Mouse (Mus musculus): ENCODE results near the gene Casp1. TPM values are rescaled to one million over a fixed set of nuclear protein-coding genes. Genes with fewer than 3 reads are reported as not detected.

Gene Casp1
- 0.51 and 0.68 TPM in 2 replicates for polyA plus RNA-seq (2015; fragmentation: Nextera tagmentation; extraction: Ambion mirVana)

DNA sequence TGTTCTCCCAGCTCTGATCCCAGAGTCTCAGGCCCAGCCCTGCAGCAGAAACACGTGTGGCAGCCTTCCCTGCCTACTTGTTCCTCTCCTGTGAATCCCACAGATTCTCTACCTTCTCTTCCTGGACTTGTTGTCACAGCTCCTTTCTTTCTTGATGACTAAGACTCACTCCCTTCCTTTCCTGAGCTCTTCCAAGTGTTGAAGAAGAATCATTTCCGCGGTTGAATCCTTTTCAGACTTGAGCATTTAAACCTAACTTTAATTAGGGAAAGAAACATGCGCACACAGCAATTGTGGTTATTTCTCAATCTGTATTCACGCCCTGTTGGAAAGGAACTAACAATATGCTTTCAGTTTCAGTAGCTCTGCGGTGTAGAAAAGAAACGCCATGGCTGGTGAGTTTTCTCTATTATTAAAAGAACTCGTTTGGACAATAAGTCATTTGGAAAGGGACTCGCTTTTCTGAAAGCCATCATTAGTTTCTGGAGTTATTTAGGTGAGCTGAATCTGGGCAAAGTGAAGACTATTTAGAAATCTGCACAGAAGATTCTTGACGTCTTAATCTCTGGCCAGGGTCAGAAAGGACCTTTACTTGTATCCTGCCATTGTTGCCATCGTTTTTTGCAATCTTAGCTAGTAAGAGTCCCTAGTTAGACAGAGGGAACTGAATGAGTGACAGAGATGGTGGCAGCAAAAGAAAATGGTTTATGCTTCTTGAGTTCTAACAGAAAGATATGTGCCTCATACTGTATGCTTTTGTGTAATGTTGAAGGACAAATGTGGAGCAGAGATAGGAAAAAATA lies at the start of gene Casp1:
Gene Casp1, plus strand, starts transcription at position 189 of the 803 bp plus-strand sequence.
- ATAC-seq, result no peak
- H3K27me3 ChIP-seq (ENCODE audit: control insufficient read depth, insufficient read depth, low read depth, low read length), result no peaks in the 10 kb centered on the region
- no peak within 1 kb of the TSS for H3K4me3 ChIP-seq (ENCODE audit: low read depth, low read length)
- H3K4me1 ChIP-seq (ENCODE audit: control insufficient read depth, insufficient read depth, low read length), result no peaks in the 10 kb centered on the region
- no peak within 1 kb of the TSS for H3K4me2 ChIP-seq (ENCODE audit: low read length)
- no peak within 1 kb of the TSS for H3K9ac ChIP-seq (ENCODE audit: low read depth, low read length)
- no peaks in the 10 kb centered on the region for H3K36me3 ChIP-seq (ENCODE audit: control insufficient read depth, insufficient read depth, low read length)
- H3K9me3 ChIP-seq (replicated peaks; ENCODE audit: control insufficient read depth, low read length, poor library complexity, severe bottlenecking), result no peaks in the 10 kb centered on the region
- 63% methylated on average over 11 of the region's 11 CpGs for WGBS
- no peak within 1 kb of the TSS for H3K27ac ChIP-seq (ENCODE audit: low read length)

DNA sequence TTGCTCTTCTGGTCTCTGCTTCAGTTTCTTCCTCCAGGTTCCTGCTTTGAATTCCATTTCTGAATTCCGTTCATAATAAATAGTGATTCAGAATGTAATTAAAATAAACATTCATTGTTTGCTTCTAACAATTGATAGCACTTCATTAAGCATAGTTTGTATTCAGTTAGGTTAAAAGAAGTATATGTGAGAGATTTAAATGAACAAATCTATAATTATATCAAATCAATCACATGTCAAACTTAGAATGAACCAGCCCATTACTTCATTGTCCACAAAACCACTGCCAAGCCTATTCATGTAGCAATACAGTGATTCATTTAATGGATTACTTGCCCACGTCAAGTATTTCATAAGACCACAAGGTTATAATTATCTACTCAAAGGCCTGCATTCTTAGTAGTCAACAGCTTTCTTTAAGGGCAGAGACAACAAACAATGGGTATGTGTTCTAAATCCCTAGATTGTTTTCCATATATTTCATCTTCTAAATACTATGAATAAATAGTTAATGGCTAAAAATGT lies 34.3 kb upstream of the Casp1 start:
- Histone ChIP-seq H3K27ac (ENCODE audit: low read length) (no peak overlapping the region), H3K4me2 (ENCODE audit: low read length) (no peak overlapping the region), H3K27me3 (ENCODE audit: control insufficient read depth, insufficient read depth, low read depth, low read length) (no peaks in the 10 kb centered on the region), H3K9me3 (replicated peaks; ENCODE audit: control insufficient read depth, low read length, poor library complexity, severe bottlenecking) (no peaks in the 10 kb centered on the region), H3K36me3 (ENCODE audit: control insufficient read depth, insufficient read depth, low read length) (no peaks in the 10 kb centered on the region), H3K4me1 (ENCODE audit: control insufficient read depth, insufficient read depth, low read length) (no peaks in the 10 kb centered on the region), H3K4me3 (ENCODE audit: low read depth, low read length) (no peak overlapping the region), H3K9ac (ENCODE audit: low read depth, low read length) (no peak overlapping the region)
- ATAC-seq, result no peak
- WGBS, result 76% methylated on average over 2 of the region's 2 CpGs

DNA sequence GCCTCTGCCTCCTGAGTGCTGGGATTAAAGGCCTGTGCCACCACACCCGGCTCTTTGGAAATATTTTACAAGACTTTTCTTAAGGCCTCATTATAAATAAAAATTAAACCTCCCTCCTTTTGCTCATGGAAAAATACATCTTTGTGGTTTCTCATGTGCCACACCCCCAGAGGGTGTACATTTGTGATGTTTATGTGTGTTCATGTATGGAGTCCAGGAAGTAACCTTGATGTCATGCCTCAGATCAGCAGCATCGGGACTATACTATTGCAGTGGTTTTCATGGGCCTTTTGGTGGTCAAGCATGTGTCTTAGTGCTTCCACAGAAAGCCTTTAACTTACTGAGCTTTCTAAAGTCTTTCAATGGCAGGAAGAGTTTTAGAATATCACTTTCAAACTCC lies 28.0 kb upstream of the Casp1 start:
- H3K4me3 ChIP-seq (ENCODE audit: low read depth, low read length), result no peak overlapping the region
- no peak overlapping the region for H3K4me2 ChIP-seq (ENCODE audit: low read length)
- H3K27ac ChIP-seq (ENCODE audit: low read length), result no peak overlapping the region
- H3K27me3 ChIP-seq (ENCODE audit: control insufficient read depth, insufficient read depth, low read depth, low read length), result no peaks in the 10 kb centered on the region
- no peaks in the 10 kb centered on the region for H3K4me1 ChIP-seq (ENCODE audit: control insufficient read depth, insufficient read depth, low read length)
- H3K9ac ChIP-seq (ENCODE audit: low read depth, low read length), result no peak overlapping the region
- H3K36me3 ChIP-seq (ENCODE audit: control insufficient read depth, insufficient read depth, low read length), result no peaks in the 10 kb centered on the region
- 87% methylated on average over 2 of the region's 2 CpGs for WGBS
- no peaks in the 10 kb centered on the region for H3K9me3 ChIP-seq (replicated peaks; ENCODE audit: control insufficient read depth, low read length, poor library complexity, severe bottlenecking)
- ATAC-seq, result no peak

GRCm38 (mm10) chr9:5270884-5271283 lies 27.4 kb upstream of the Casp1 start:
- ATAC-seq, result no peak
- Histone ChIP-seq H3K4me1 (ENCODE audit: control insufficient read depth, insufficient read depth, low read length) (no peaks in the 10 kb centered on the region), H3K36me3 (ENCODE audit: control insufficient read depth, insufficient read depth, low read length) (no peaks in the 10 kb centered on the region), H3K27ac (ENCODE audit: low read length) (no peak overlapping the region), H3K27me3 (ENCODE audit: control insufficient read depth, insufficient read depth, low read depth, low read length) (no peaks in the 10 kb centered on the region), H3K9me3 (replicated peaks; ENCODE audit: control insufficient read depth, low read length, poor library complexity, severe bottlenecking) (no peaks in the 10 kb centered on the region), H3K4me3 (ENCODE audit: low read depth, low read length) (no peak overlapping the region), H3K4me2 (ENCODE audit: low read length) (no peak overlapping the region), H3K9ac (ENCODE audit: low read depth, low read length) (no peak overlapping the region)
- WGBS, result 83% methylated on average over 1 of the region's 1 CpGs

DNA sequence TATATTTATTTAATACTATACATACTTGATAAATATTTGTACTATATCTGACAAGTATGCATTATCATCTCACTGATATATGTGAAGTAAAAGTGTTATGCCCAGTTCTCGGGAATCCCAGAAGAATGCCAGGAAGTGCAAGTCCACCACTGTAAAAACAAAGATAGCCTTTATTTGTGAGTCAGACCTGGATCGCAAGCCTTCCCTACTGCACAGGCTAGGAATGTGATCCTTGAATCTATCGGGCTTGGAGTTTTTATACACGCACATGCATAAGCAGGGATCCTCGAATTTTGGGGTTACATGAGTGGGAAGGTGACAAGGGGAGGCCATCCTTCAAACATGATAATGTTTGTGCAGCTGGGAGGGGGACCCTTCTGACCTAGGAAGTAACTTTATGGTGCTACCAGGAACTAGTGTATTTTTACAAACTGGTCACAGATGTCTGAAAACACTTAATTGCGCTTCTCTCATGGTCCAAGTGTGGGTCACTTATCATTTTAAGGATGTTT lies 26.9 kb upstream of the Casp1 start:
- 91% methylated on average over 6 of the region's 6 CpGs for WGBS
- no peaks in the 10 kb centered on the region for H3K4me1 ChIP-seq (ENCODE audit: control insufficient read depth, insufficient read depth, low read length)
- H3K4me2 ChIP-seq (ENCODE audit: low read length), result no peak overlapping the region
- H3K27me3 ChIP-seq (ENCODE audit: control insufficient read depth, insufficient read depth, low read depth, low read length), result no peaks in the 10 kb centered on the region
- H3K36me3 ChIP-seq (ENCODE audit: control insufficient read depth, insufficient read depth, low read length), result no peaks in the 10 kb centered on the region
- no peak overlapping the region for H3K9ac ChIP-seq (ENCODE audit: low read depth, low read length)
- H3K9me3 ChIP-seq (replicated peaks; ENCODE audit: control insufficient read depth, low read length, poor library complexity, severe bottlenecking), result no peaks in the 10 kb centered on the region
- no peak for ATAC-seq
- H3K27ac ChIP-seq (ENCODE audit: low read length), result no peak overlapping the region
- H3K4me3 ChIP-seq (ENCODE audit: low read depth, low read length), result no peak overlapping the region

GRCm38 (mm10) chr9:5286071-5286470 lies 12.2 kb upstream of the Casp1 start:
- Histone ChIP-seq H3K27ac (ENCODE audit: low read length) (no peak overlapping the region), H3K9ac (ENCODE audit: low read depth, low read length) (no peak overlapping the region), H3K4me2 (ENCODE audit: low read length) (no peak overlapping the region), H3K4me1 (ENCODE audit: control insufficient read depth, insufficient read depth, low read length) (no peaks in the 10 kb centered on the region), H3K27me3 (ENCODE audit: control insufficient read depth, insufficient read depth, low read depth, low read length) (no peaks in the 10 kb centered on the region), H3K36me3 (ENCODE audit: control insufficient read depth, insufficient read depth, low read length) (no peaks in the 10 kb centered on the region), H3K9me3 (replicated peaks; ENCODE audit: control insufficient read depth, low read length, poor library complexity, severe bottlenecking) (no peaks in the 10 kb centered on the region), H3K4me3 (ENCODE audit: low read depth, low read length) (no peak overlapping the region)
- 91% methylated on average over 2 of the region's 2 CpGs for WGBS
- no peak for ATAC-seq

GRCm38 (mm10) chr9:5286597-5286996 lies 11.7 kb upstream of the Casp1 start:
- no peak overlapping the region for H3K4me3 ChIP-seq (ENCODE audit: low read depth, low read length)
- no peaks in the 10 kb centered on the region for H3K4me1 ChIP-seq (ENCODE audit: control insufficient read depth, insufficient read depth, low read length)
- no peak for ATAC-seq
- H3K4me2 ChIP-seq (ENCODE audit: low read length), result no peak overlapping the region
- no peaks in the 10 kb centered on the region for H3K9me3 ChIP-seq (replicated peaks; ENCODE audit: control insufficient read depth, low read length, poor library complexity, severe bottlenecking)
- H3K27ac ChIP-seq (ENCODE audit: low read length), result no peak overlapping the region
- H3K36me3 ChIP-seq (ENCODE audit: control insufficient read depth, insufficient read depth, low read length), result no peaks in the 10 kb centered on the region
- H3K9ac ChIP-seq (ENCODE audit: low read depth, low read length), result no peak overlapping the region
- H3K27me3 ChIP-seq (ENCODE audit: control insufficient read depth, insufficient read depth, low read depth, low read length), result no peaks in the 10 kb centered on the region

- Histone ChIP-seq H3K27me3 (ENCODE audit: control insufficient read depth, insufficient read depth, low read depth, low read length) (no peaks in the 10 kb centered on the region), H3K4me2 (ENCODE audit: low read length) (no peak overlapping the region), H3K9ac (ENCODE audit: low read depth, low read length) (no peak overlapping the region), H3K27ac (ENCODE audit: low read length) (no peak overlapping the region), H3K36me3 (ENCODE audit: control insufficient read depth, insufficient read depth, low read length) (no peaks in the 10 kb centered on the region), H3K4me3 (ENCODE audit: low read depth, low read length) (no peak overlapping the region), H3K4me1 (ENCODE audit: control insufficient read depth, insufficient read depth, low read length) (no peaks in the 10 kb centered on the region), H3K9me3 (replicated peaks; ENCODE audit: control insufficient read depth, low read length, poor library complexity, severe bottlenecking) (no peaks in the 10 kb centered on the region)
- no peak for ATAC-seq
- WGBS, result 80% methylated on average over 2 of the region's 2 CpGs
Observed at GRCm38 (mm10) chr9:5296354-5297237, 1.7 kb upstream of the Casp1 start.

DNA sequence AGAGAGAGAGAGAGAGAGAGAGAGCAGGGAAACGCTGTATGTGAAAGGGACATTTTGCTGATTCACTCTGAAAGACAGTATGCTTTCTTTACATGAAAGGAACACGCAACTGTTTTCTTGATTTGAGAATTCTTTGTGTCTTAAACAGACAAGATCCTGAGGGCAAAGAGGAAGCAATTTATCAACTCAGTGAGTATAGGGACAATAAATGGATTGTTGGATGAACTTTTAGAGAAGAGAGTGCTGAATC lies 740 bp downstream of the Casp1 start:
- no peak for ATAC-seq
- Histone ChIP-seq H3K4me3 (ENCODE audit: low read depth, low read length) (no peak overlapping the region), H3K9me3 (replicated peaks; ENCODE audit: control insufficient read depth, low read length, poor library complexity, severe bottlenecking) (no peaks in the 10 kb centered on the region), H3K27ac (ENCODE audit: low read length) (no peak overlapping the region), H3K4me2 (ENCODE audit: low read length) (no peak overlapping the region), H3K4me1 (ENCODE audit: control insufficient read depth, insufficient read depth, low read length) (no peaks in the 10 kb centered on the region), H3K36me3 (ENCODE audit: control insufficient read depth, insufficient read depth, low read length) (no peaks in the 10 kb centered on the region), H3K27me3 (ENCODE audit: control insufficient read depth, insufficient read depth, low read depth, low read length) (no peaks in the 10 kb centered on the region), H3K9ac (ENCODE audit: low read depth, low read length) (no peak overlapping the region)
- WGBS, result 89% methylated on average over 2 of the region's 2 CpGs
